Mouse (Mus musculus) heart, postnatal 0 days (tissue): ENCODE results near the gene Taar8b.

ENCODE experiments used
- CTCF ChIP-seq: IDR thresholded peaks from 2 replicates; pipeline ENCODE4 v1.5.1; 2016; ENCODE audit warnings: antibody characterized with exemption, control low read depth, low read depth
- EP300 ChIP-seq: IDR thresholded peaks from 2 replicates; pipeline ENCODE4 v1.6.1; 2016; ENCODE audit warnings: antibody characterized with exemption, low read depth

GRCm38 (mm10) chr10:24092194-24092593 lies at the start of gene Taar8b:
- TF ChIP-seq CTCF (no peak), EP300 (no peak)
